Mouse (Mus musculus) intestine, postnatal 0 days (tissue): Measurements from ENCODE around the gene Enthd1. TPM values are rescaled to one million over a fixed set of nuclear protein-coding genes. Genes with fewer than 3 reads are reported as not detected.

Experiments used
- ATAC-seq: fragments of 200-750 bp; cut with Nextera tagmentation; 2 replicates; pipeline ENCODE4 v1.8.0; 2017; ENCODE audit warnings: mild to moderate bottlenecking, moderate TSS enrichment, moderate library complexity
- H3K27ac ChIP-seq: fragments of 300-500 bp; sonication (generic); 2 replicates; pipeline ENCODE4 v1.5.1; 2014; ENCODE audit warnings: mild to moderate bottlenecking, low read depth, low read length, moderate library complexity
- H3K27me3 ChIP-seq: fragments of 300-500 bp; sonication (generic); replicated peaks from 2 replicates; pipeline ENCODE4 v1.6.1; 2014; ENCODE audit warnings: low read length, mixed read lengths; ENCODE audit not compliant: control insufficient read depth, insufficient read depth
- H3K36me3 ChIP-seq: fragments of 300-500 bp; sonication (generic); 2 replicates; pipeline ENCODE4 v1.6.1; 2014; ENCODE audit warnings: mild to moderate bottlenecking, moderate library complexity; ENCODE audit not compliant: control insufficient read depth, insufficient read depth
- H3K4me1 ChIP-seq: fragments of 300-500 bp; sonication (generic); replicated peaks from 2 replicates; pipeline ENCODE4 v1.6.1; 2014; ENCODE audit warnings: antibody characterized with exemption, low read length, mixed read lengths; ENCODE audit not compliant: control insufficient read depth, insufficient read depth
- H3K4me2 ChIP-seq: fragments of 300-500 bp; sonication (generic); replicated peaks from 2 replicates; pipeline ENCODE4 v1.6.1; 2014; ENCODE audit warnings: low read depth, mild to moderate bottlenecking, moderate library complexity
- H3K4me3 ChIP-seq: fragments of 300-500 bp; sonication (generic); 2 replicates; pipeline ENCODE4 v1.5.1; 2014; ENCODE audit warnings: low read depth, low read length
- H3K9ac ChIP-seq: fragments of 300-500 bp; sonication (generic); 2 replicates; pipeline ENCODE4 v1.6.1; 2014; ENCODE audit warnings: mild to moderate bottlenecking, low read depth, low read length
- H3K9me3 ChIP-seq: fragments of 300-500 bp; sonication (generic); 2 replicates; pipeline ENCODE4 v1.6.1; 2016; ENCODE audit warnings: mixed run types; ENCODE audit not compliant: control insufficient read depth
- CTCF ChIP-seq: sonication (generic); IDR thresholded peaks from 2 replicates; pipeline ENCODE4 v1.5.1; 2016; ENCODE audit warnings: low read depth, mild to moderate bottlenecking, control low read depth, antibody characterized with exemption, moderate library complexity
- WGBS: fragments of 180-500 bp; shearing (Covaris S2); extraction: QIAGEN DNeasy Blood & Tissue Kit; methylation state at CpG from one replicate; pipeline ENCODE4 v1.1.7; 2014; 5-methylcytosine and 5-hydroxymethylcytosine counted together
- polyA plus RNA-seq: library from polyadenylated mRNA; unstranded; fragments of >200 nt; fragmentation: Nextera tagmentation; extraction: Ambion mirVana; gene quantifications from 2 replicates; pipeline ENCODE4 v1.2.1, GENCODE M21; 2015

The Enthd1 gene
- polyA plus RNA-seq, 1 experiment from 2014 or later: not detected

DNA sequence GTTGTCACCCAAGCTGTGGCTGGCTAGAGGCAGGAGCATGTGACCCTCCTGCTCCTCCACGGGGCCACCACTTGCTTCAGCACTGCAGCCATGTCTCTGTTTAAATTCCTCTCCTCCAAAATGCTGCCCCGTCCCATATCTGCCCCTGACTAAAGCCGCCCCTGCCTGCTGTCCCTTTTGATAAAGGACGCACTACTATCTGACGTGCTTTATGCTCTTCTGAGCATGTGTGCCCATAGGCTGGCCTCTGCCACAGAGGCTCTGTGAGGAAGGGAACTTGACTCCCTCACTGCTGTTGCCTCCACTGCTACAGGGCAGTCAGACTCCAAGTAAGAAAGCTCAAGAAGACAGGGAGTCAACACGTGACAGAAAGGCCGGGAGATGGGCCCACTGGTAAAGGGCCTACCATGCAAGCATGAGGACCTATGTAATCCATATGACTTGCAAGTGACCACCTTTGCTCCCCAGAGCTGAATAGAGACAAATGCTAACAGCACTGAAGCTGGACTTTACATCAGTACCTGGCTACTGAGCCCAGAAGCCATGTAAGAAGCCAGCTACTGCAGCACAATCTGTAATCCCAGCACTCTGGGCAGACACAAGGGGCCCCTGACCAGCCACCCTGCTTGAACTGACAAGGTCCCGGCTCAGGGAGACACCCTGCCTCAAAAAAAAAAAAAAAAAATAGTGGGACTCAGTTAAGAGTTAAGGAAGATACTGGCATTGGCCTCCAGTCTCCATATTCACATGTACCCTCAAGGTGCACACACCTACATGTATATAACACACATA is 32.5 kb downstream of the Enthd1 start:
- no peak overlapping the region for H3K9ac ChIP-seq
- H3K27me3 ChIP-seq: no peaks in the 10 kb centered on the region
- no peaks in the 10 kb centered on the region for H3K36me3 ChIP-seq
- no peak for TF ChIP-seq CTCF
- no peaks in the 10 kb centered on the region for H3K9me3 ChIP-seq
- no peak overlapping the region for H3K27ac ChIP-seq
- no peaks in the 10 kb centered on the region for H3K4me1 ChIP-seq
- 83% methylated on average over 8 of the region's 8 CpGs for WGBS
- H3K4me3 ChIP-seq: no peak overlapping the region
- ATAC-seq: no peak
- H3K4me2 ChIP-seq: no peak overlapping the region

DNA sequence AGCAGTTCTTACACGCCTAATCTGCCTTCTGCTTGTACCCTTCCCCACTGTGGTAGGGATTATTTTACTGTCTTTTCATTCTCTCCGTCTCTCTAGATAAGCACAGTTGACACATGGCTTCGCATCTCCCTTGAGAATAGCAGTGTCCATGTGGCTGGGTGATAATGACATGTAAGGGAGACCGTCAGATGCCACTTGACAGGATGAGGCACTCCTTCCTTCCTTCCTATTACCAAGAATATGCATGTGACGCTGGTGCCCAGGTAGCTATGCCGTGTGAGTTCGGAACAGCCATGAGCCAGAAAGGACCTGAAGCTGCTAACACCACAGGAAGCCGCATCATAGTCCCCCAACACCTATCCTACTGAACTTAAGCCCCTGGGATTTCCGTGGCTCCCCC is 33.9 kb downstream of the Enthd1 start:
- Histone ChIP-seq H3K4me2 (no peak overlapping the region), H3K9ac (no peak overlapping the region), H3K4me3 (no peak overlapping the region), H3K9me3 (no peaks in the 10 kb centered on the region), H3K27ac (no peak overlapping the region), H3K4me1 (no peaks in the 10 kb centered on the region), H3K27me3 (no peaks in the 10 kb centered on the region), H3K36me3 (no peaks in the 10 kb centered on the region)
- 71% methylated on average over 9 of the region's 9 CpGs for WGBS
- TF ChIP-seq CTCF: no peak
- no peak for ATAC-seq

DNA sequence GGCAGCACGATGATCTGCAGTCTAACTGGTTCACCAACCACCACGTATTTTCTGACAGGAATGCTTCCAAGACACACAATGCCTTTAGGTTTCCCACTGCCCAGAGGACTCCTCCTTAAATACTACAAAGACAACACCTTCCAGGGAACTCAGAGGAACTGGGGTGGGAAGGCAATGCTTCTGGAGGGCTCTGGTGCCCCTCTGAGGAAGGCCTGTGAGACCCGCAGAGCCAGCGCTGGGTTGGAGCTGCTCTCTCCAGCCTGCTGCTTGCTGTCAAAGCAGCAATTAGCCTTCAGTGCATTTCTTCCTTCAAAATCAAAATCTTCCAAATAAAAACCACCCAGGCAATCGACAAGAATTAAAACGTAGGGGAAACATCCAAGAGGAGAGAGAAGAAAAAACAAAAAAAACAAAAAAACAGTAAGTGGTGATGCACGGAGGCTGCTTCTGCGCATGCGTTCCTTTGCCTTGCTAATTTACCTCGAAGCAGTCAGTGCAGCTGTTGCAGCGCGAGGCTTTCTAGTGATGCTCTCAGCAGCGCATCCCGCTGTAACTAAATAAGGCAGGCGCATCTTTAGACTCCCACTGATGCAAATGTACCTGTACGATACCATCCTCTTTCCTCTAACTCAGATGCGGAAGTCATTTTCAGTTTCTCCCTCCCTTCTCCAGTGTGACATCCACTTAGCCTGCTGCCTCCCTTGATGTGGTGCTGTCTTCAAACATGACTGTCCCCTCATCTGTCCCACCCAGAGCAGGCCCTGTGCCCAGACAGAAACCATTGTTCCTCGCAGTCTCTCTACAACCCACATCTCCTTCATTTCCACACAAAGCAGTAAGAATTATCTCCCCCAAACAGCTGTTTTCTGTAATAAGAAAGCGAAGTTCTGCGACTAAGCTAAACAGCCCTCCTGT is 34.7 kb downstream of the Enthd1 start:
- H3K36me3 ChIP-seq: no peaks in the 10 kb centered on the region
- no peak overlapping the region for H3K27ac ChIP-seq
- no peaks in the 10 kb centered on the region for H3K4me1 ChIP-seq
- TF ChIP-seq CTCF: no peak
- ATAC-seq: no peak
- no peak overlapping the region for H3K4me3 ChIP-seq
- H3K9ac ChIP-seq: no peak overlapping the region
- 58% methylated on average over 20 of the region's 20 CpGs for WGBS
- H3K4me2 ChIP-seq: no peak overlapping the region
- no peaks in the 10 kb centered on the region for H3K27me3 ChIP-seq
- H3K9me3 ChIP-seq: no peaks in the 10 kb centered on the region

DNA sequence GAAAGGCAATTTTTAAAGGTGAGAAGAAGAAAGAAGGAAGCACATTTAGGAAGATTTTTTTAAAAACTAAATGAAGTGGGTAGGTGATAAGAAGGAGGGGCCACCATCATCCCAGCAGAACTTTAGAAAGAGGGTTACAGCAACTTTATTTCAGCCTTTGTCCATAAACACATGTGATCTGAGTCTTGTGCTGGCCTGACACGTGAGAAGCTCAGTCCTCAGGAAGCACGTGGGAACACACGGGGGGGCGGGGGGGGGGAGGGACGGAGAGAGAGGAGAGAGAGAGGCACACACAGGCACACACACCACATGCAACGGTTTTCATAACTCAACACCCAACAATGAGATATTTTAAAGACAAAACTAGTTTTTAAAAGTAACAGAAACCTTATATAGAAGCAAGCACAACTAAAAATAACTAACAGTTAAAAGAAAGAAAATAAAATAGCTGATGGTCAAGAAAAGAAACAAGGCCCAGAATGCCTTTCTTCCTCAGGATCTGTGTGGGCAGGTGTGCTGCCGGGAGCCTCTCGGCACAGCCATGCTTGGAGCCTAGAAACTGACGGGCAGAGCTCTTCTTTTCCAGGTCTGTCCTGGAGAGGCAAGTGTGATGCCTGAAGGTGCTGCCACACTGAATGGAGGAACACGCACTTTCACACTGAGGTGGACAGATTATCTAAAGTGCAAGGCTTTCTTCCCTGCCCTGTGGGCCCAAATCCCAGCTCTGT is 43.1 kb downstream of the Enthd1 start:
- Histone ChIP-seq H3K9ac (no peak overlapping the region), H3K4me1 (no peaks in the 10 kb centered on the region), H3K9me3 (no peaks in the 10 kb centered on the region), H3K36me3 (no peaks in the 10 kb centered on the region), H3K27me3 (no peaks in the 10 kb centered on the region), H3K4me3 (no peak overlapping the region), H3K4me2 (no peak overlapping the region), H3K27ac (no peak overlapping the region)
- ATAC-seq: no peak
- WGBS: 35% methylated on average over 10 of the region's 10 CpGs
- TF ChIP-seq CTCF: no peak

DNA sequence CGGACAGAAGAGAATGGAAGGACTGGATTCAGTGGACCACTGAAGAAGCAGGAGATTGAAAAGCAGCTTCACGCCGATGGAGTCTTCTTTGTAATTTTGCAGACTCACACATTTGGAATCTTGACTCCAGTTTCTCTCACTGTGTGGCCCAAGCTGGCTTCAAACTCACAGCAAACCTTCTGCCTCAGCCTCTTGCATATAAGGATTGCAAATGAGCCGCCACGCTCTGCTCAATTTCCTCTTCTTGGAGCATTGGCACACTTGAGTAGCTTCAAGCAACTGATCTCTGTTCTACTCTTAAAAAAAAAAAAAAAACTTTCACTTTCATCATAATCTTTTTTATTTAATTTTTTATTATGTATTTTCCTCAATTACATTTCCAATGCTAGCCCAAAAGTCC is 45.0 kb downstream of the Enthd1 start:
- TF ChIP-seq CTCF: no peak
- Histone ChIP-seq H3K9ac (no peak overlapping the region), H3K4me1 (no peaks in the 10 kb centered on the region), H3K27ac (no peak overlapping the region), H3K4me3 (no peak overlapping the region), H3K9me3 (no peaks in the 10 kb centered on the region), H3K4me2 (no peak overlapping the region), H3K27me3 (no peaks in the 10 kb centered on the region), H3K36me3 (no peaks in the 10 kb centered on the region)
- WGBS: 95% methylated on average over 5 of the region's 5 CpGs
- no peak for ATAC-seq
